24 mouse cellular contexts compared by ENCODE assay signal in genomic region chr5:92634916-92635315, GRCm38 (mm10). TPM values are rescaled to one million over a fixed set of nuclear protein-coding genes. Genes with fewer than 3 reads are reported as not detected.
DNase-seq lines count a peak whose midpoint lies in the region; ATAC-seq and TF ChIP-seq lines count a peak whose summit lies in the region.
"Had no signal": no experiment of that assay in that cellular context is flagged by ENCODE, and none has a peak within 500 bp of the region (broad histone marks: within the 10 kb centered on the region; RNA-seq: fewer than 3 reads in every experiment).

No protein-coding gene starts in this region.

- no peaks in the 10 kb centered on the region for H3K36me3 ChIP-seq in forebrain, postnatal 0 days (ENCODE audit: insufficient read depth)
- no peaks in the 10 kb centered on the region for H3K36me3 ChIP-seq in forebrain, embryonic 12.5 days (replicated peaks)
- no peaks in the 10 kb centered on the region for H3K36me3 ChIP-seq in heart, embryonic 10.5 days
- H3K36me3 ChIP-seq in heart, embryonic 11.5 days (ENCODE audit: control insufficient read depth, insufficient read depth, low read length) = no peaks in the 10 kb centered on the region
- no peaks in the 10 kb centered on the region for H3K36me3 ChIP-seq in hindbrain, postnatal 0 days (ENCODE audit: insufficient read depth, low read length)
- H3K36me3 ChIP-seq in hindbrain, embryonic 10.5 days = no peaks in the 10 kb centered on the region
- no peaks in the 10 kb centered on the region for H3K36me3 ChIP-seq in midbrain, postnatal 0 days (ENCODE audit: insufficient read depth, low read length)
- H3K36me3 ChIP-seq in midbrain, embryonic 14.5 days (ENCODE audit: control insufficient read depth, insufficient read depth, low read length) = no peaks in the 10 kb centered on the region
- H3K36me3 ChIP-seq: G1E had no signal

- no peak overlapping the region for H3K27ac ChIP-seq in forebrain, postnatal 0 days (ENCODE audit: low read depth, low read length)
- no peak overlapping the region for H3K27ac ChIP-seq in forebrain, embryonic 12.5 days
- H3K27ac ChIP-seq in heart, embryonic 10.5 days = no peak overlapping the region
- no peak overlapping the region for H3K27ac ChIP-seq in heart, embryonic 11.5 days (ENCODE audit: low read depth, low read length)
- H3K27ac ChIP-seq in hindbrain, postnatal 0 days = no peak overlapping the region
- H3K27ac ChIP-seq in hindbrain, embryonic 10.5 days = no peak overlapping the region
- no peak overlapping the region for H3K27ac ChIP-seq in midbrain, postnatal 0 days (ENCODE audit: low read depth, low read length)
- H3K27ac ChIP-seq in midbrain, embryonic 14.5 days (replicated peaks; ENCODE audit: low read depth, low read length) = no peak overlapping the region

- DNase-seq in forebrain, postnatal 0 days = peak; percentile 2
- DNase-seq in heart, embryonic 10.5 days (ENCODE audit: low spot score) = peak; percentile 2
- no peak for DNase-seq in hindbrain, postnatal 0 days (ENCODE audit: low spot score)
- DNase-seq in hindbrain, embryonic 10.5 days (ENCODE audit: low spot score) = no peak
- DNase-seq in midbrain, postnatal 0 days (ENCODE audit: low spot score) = peak; percentile 8
- DNase-seq in midbrain, embryonic 14.5 days = no peak
- DNase-seq: adrenal gland, adult 2 months; adrenal gland, adult 8-10 months; adrenal gland, postnatal 10 days; adrenal gland, postnatal 14 days; adrenal gland, postnatal 25 days; adrenal gland, postnatal 36 days; B cell, adult 2 months; cerebellum, adult 11 months; cerebellum, adult 11-12 months had no signal

- no peaks in the 10 kb centered on the region for H3K27me3 ChIP-seq in forebrain, postnatal 0 days (ENCODE audit: insufficient read depth, low read length)
- no peaks in the 10 kb centered on the region for H3K27me3 ChIP-seq in forebrain, embryonic 12.5 days
- H3K27me3 ChIP-seq in heart, embryonic 10.5 days (ENCODE audit: insufficient read depth, poor library complexity, severe bottlenecking) = no peaks in the 10 kb centered on the region
- no peaks in the 10 kb centered on the region for H3K27me3 ChIP-seq in heart, embryonic 11.5 days (ENCODE audit: control insufficient read depth, insufficient read depth, low read length)
- no peaks in the 10 kb centered on the region for H3K27me3 ChIP-seq in hindbrain, postnatal 0 days (ENCODE audit: insufficient read depth, low read length)
- no peaks in the 10 kb centered on the region for H3K27me3 ChIP-seq in hindbrain, embryonic 10.5 days (ENCODE audit: insufficient read depth, poor library complexity, severe bottlenecking)
- H3K27me3 ChIP-seq in midbrain, postnatal 0 days (ENCODE audit: insufficient read depth, low read length) = no peaks in the 10 kb centered on the region
- no peaks in the 10 kb centered on the region for H3K27me3 ChIP-seq in midbrain, embryonic 14.5 days (ENCODE audit: control insufficient read depth, insufficient read depth, low read length)
- H3K27me3 ChIP-seq: CH12.LX had no signal

- no peaks in the 10 kb centered on the region for H3K4me1 ChIP-seq in forebrain, postnatal 0 days (ENCODE audit: insufficient read depth)
- no peaks in the 10 kb centered on the region for H3K4me1 ChIP-seq in forebrain, embryonic 12.5 days
- H3K4me1 ChIP-seq in heart, embryonic 10.5 days = no peaks in the 10 kb centered on the region
- no peaks in the 10 kb centered on the region for H3K4me1 ChIP-seq in heart, embryonic 11.5 days (ENCODE audit: control insufficient read depth, insufficient read depth, low read length)
- H3K4me1 ChIP-seq in hindbrain, postnatal 0 days (ENCODE audit: insufficient read depth, low read length) = no peaks in the 10 kb centered on the region
- no peaks in the 10 kb centered on the region for H3K4me1 ChIP-seq in hindbrain, embryonic 10.5 days (replicated peaks)
- no peaks in the 10 kb centered on the region for H3K4me1 ChIP-seq in midbrain, postnatal 0 days (ENCODE audit: insufficient read depth, low read length)
- no peaks in the 10 kb centered on the region for H3K4me1 ChIP-seq in midbrain, embryonic 14.5 days (ENCODE audit: control insufficient read depth, insufficient read depth, low read length)

- H3K9me3 ChIP-seq in forebrain, postnatal 0 days (ENCODE audit: low read length) = no peaks in the 10 kb centered on the region
- H3K9me3 ChIP-seq in forebrain, embryonic 12.5 days = no peaks in the 10 kb centered on the region
- H3K9me3 ChIP-seq in heart, embryonic 10.5 days = no peaks in the 10 kb centered on the region
- no peaks in the 10 kb centered on the region for H3K9me3 ChIP-seq in heart, embryonic 11.5 days (replicated peaks; ENCODE audit: control insufficient read depth, low read length)
- no peaks in the 10 kb centered on the region for H3K9me3 ChIP-seq in hindbrain, postnatal 0 days (ENCODE audit: low read length)
- H3K9me3 ChIP-seq in hindbrain, embryonic 10.5 days = no peaks in the 10 kb centered on the region
- no peaks in the 10 kb centered on the region for H3K9me3 ChIP-seq in midbrain, postnatal 0 days (ENCODE audit: low read length)
- no peaks in the 10 kb centered on the region for H3K9me3 ChIP-seq in midbrain, embryonic 14.5 days (ENCODE audit: control insufficient read depth, low read length)
- H3K9me3 ChIP-seq: G1E had no signal

- no peak for TF ChIP-seq CTCF in forebrain, postnatal 0 days (IDR thresholded peaks at IDR 0.05; ENCODE audit: low read depth)
- no peak for TF ChIP-seq CTCF in hindbrain, postnatal 0 days (IDR thresholded peaks at IDR 0.05; ENCODE audit: low read depth)
- TF ChIP-seq CTCF in midbrain, postnatal 0 days (IDR thresholded peaks at IDR 0.05) = no peak

- H3K4me2 ChIP-seq in forebrain, postnatal 0 days (ENCODE audit: low read depth) = no peak overlapping the region
- no peak overlapping the region for H3K4me2 ChIP-seq in forebrain, embryonic 12.5 days
- no peak overlapping the region for H3K4me2 ChIP-seq in heart, embryonic 11.5 days
- H3K4me2 ChIP-seq in hindbrain, postnatal 0 days (ENCODE audit: low read depth, low read length) = no peak overlapping the region
- H3K4me2 ChIP-seq in midbrain, postnatal 0 days (ENCODE audit: low read depth, low read length, poor library complexity, severe bottlenecking) = no peak overlapping the region
- H3K4me2 ChIP-seq in midbrain, embryonic 14.5 days (ENCODE audit: low read length) = no peak overlapping the region

- no peak overlapping the region for H3K4me3 ChIP-seq in forebrain, postnatal 0 days (ENCODE audit: low read depth, low read length)
- no peak overlapping the region for H3K4me3 ChIP-seq in forebrain, embryonic 12.5 days (replicated peaks)
- no peak overlapping the region for H3K4me3 ChIP-seq in heart, embryonic 10.5 days
- no peak overlapping the region for H3K4me3 ChIP-seq in heart, embryonic 11.5 days (ENCODE audit: low read depth, low read length)
- no peak overlapping the region for H3K4me3 ChIP-seq in hindbrain, postnatal 0 days (ENCODE audit: low read length)
- H3K4me3 ChIP-seq in hindbrain, embryonic 10.5 days = no peak overlapping the region
- H3K4me3 ChIP-seq in midbrain, postnatal 0 days (ENCODE audit: low read depth, low read length) = no peak overlapping the region
- H3K4me3 ChIP-seq in midbrain, embryonic 14.5 days (replicated peaks; ENCODE audit: low read depth, low read length) = no peak overlapping the region

- no peak overlapping the region for H3K9ac ChIP-seq in forebrain, postnatal 0 days
- H3K9ac ChIP-seq in forebrain, embryonic 12.5 days = no peak overlapping the region
- no peak overlapping the region for H3K9ac ChIP-seq in heart, embryonic 11.5 days (ENCODE audit: low read depth, low read length)
- H3K9ac ChIP-seq in hindbrain, postnatal 0 days (replicated peaks; ENCODE audit: low read length) = no peak overlapping the region
- H3K9ac ChIP-seq in midbrain, postnatal 0 days (replicated peaks; ENCODE audit: low read length, poor library complexity, severe bottlenecking) = no peak overlapping the region
- no peak overlapping the region for H3K9ac ChIP-seq in midbrain, embryonic 14.5 days (replicated peaks; ENCODE audit: low read length)

- WGBS in forebrain, postnatal 0 days = 70% methylated on average over 3 of the region's 3 CpGs
- WGBS in forebrain, embryonic 12.5 days = 79% methylated on average over 3 of the region's 3 CpGs
- WGBS in heart, embryonic 10.5 days = 78% methylated on average over 3 of the region's 3 CpGs
- 72% methylated on average over 3 of the region's 3 CpGs for WGBS in heart, embryonic 11.5 days (ENCODE audit: insufficient replicate concordance)
- WGBS in hindbrain, postnatal 0 days = 77% methylated on average over 3 of the region's 3 CpGs
- 75% methylated on average over 3 of the region's 3 CpGs for WGBS in hindbrain, embryonic 10.5 days
- WGBS in midbrain, postnatal 0 days = 67% methylated on average over 3 of the region's 3 CpGs
- 78% methylated on average over 3 of the region's 3 CpGs for WGBS in midbrain, embryonic 14.5 days

- peak; percentile 69 for ATAC-seq in forebrain, postnatal 0 days
- no peak for ATAC-seq in forebrain, embryonic 12.5 days (ENCODE audit: low FRiP score)
- ATAC-seq in heart, embryonic 11.5 days (replicated peaks; ENCODE audit: insufficient number of reproducible peaks, low FRiP score, low TSS enrichment) = no peak
- ATAC-seq in hindbrain, postnatal 0 days = peak; percentile 49; the same call in 1 of the 2 replicates
- peak; percentile 70; the same call in 1 of the 2 replicates for ATAC-seq in midbrain, postnatal 0 days (ENCODE audit: low FRiP score)
- no peak for ATAC-seq in midbrain, embryonic 14.5 days (ENCODE audit: low FRiP score, low TSS enrichment)
- ATAC-seq: activated CD4-positive, CD25-positive, alpha-beta regulatory T cell, adult 4 months; CD4-positive, CD25-positive, alpha-beta regulatory T cell, adult 4 months; Patski had no signal

RNA-seq across cellular contexts. Expression of gene Stbd1, which starts 32.1 kb away (rescaled TPM):
- total RNA-seq in forebrain, postnatal 0 days (2014; rRNA removed) = 2.0 and 3.5 TPM in 2 replicates
- polyA plus RNA-seq in forebrain, postnatal 0 days (2015; fragmentation: Nextera tagmentation; extraction: Ambion mirVana) = 3.5 and 3.6 TPM in 2 replicates
- 5.0 and 6.2 TPM in 2 replicates for polyA plus RNA-seq in forebrain, embryonic 12.5 days (2016; fragmentation: Nextera tagmentation; extraction: Ambion mirVana)
- 45.2 and 75.6 TPM in 2 replicates for polyA plus RNA-seq in heart, embryonic 10.5 days (2016; fragmentation: Nextera tagmentation; extraction: Ambion mirVana)
- polyA plus RNA-seq in heart, embryonic 11.5 days (2014; fragmentation: Nextera tagmentation; extraction: Ambion mirVana) = 67.9 and 80.2 TPM in 2 replicates
- 1.8 and 5.4 TPM in 2 replicates for total RNA-seq in hindbrain, postnatal 0 days (2014; rRNA removed)
- 5.6 and 6.3 TPM in 2 replicates for polyA plus RNA-seq in hindbrain, postnatal 0 days (2015; fragmentation: Nextera tagmentation; extraction: Ambion mirVana)
- 6.8 and 8.2 TPM in 2 replicates for polyA plus RNA-seq in hindbrain, embryonic 10.5 days (2016; fragmentation: Nextera tagmentation; extraction: Ambion mirVana)
- 2.2 and 2.5 TPM in 2 replicates for total RNA-seq in midbrain, postnatal 0 days (2014; rRNA removed)
- 3.7 and 4.7 TPM in 2 replicates for polyA plus RNA-seq in midbrain, postnatal 0 days (2015; fragmentation: Nextera tagmentation; extraction: Ambion mirVana)
- 4.4 and 5.7 TPM in 2 replicates for polyA plus RNA-seq in midbrain, embryonic 14.5 days (2014; fragmentation: Nextera tagmentation; extraction: Ambion mirVana)
- polyA plus RNA-seq: G1E had no signal

RNA-seq across cellular contexts. Expression of gene Ccdc158, which starts 40.2 kb away (rescaled TPM):
- total RNA-seq in forebrain, postnatal 0 days (2014; rRNA removed) = 0.62 and 1.3 TPM in 2 replicates
- 0.29 and 0.39 TPM in 2 replicates for polyA plus RNA-seq in forebrain, postnatal 0 days (2015; fragmentation: Nextera tagmentation; extraction: Ambion mirVana)
- polyA plus RNA-seq in forebrain, embryonic 12.5 days (2016; fragmentation: Nextera tagmentation; extraction: Ambion mirVana) = 0.56 and 0.72 TPM in 2 replicates
- polyA plus RNA-seq in heart, embryonic 10.5 days (2016; fragmentation: Nextera tagmentation; extraction: Ambion mirVana) = 0.87 and 0.90 TPM in 2 replicates
- polyA plus RNA-seq in heart, embryonic 11.5 days (2014; fragmentation: Nextera tagmentation; extraction: Ambion mirVana) = 1.1 and 1.8 TPM in 2 replicates
- total RNA-seq in hindbrain, postnatal 0 days (2014; rRNA removed) = 0.26 and 0.72 TPM in 2 replicates
- 0.23 and 0.28 TPM in 2 replicates for polyA plus RNA-seq in hindbrain, postnatal 0 days (2015; fragmentation: Nextera tagmentation; extraction: Ambion mirVana)
- 0.85 and 0.90 TPM in 2 replicates for polyA plus RNA-seq in hindbrain, embryonic 10.5 days (2016; fragmentation: Nextera tagmentation; extraction: Ambion mirVana)
- 0.44 and 0.66 TPM in 2 replicates for total RNA-seq in midbrain, postnatal 0 days (2014; rRNA removed)
- polyA plus RNA-seq in midbrain, postnatal 0 days (2015; fragmentation: Nextera tagmentation; extraction: Ambion mirVana) = 0.23 and 0.52 TPM in 2 replicates
- 0.24 and 0.43 TPM in 2 replicates for polyA plus RNA-seq in midbrain, embryonic 14.5 days (2014; fragmentation: Nextera tagmentation; extraction: Ambion mirVana)
- total RNA-seq: CH12.LX, MEL had no signal
- polyA plus RNA-seq: activated CD4-positive, CD25-positive, alpha-beta regulatory T cell, adult 4 months; C2C12; CD4-positive, CD25-positive, alpha-beta regulatory T cell, adult 4 months; G1E had no signal

RNA-seq across cellular contexts. Expression of gene Shroom3, which starts 48.3 kb away (rescaled TPM):
- 2.6 and 5.8 TPM in 2 replicates for total RNA-seq in forebrain, postnatal 0 days (2014; rRNA removed)
- polyA plus RNA-seq in forebrain, postnatal 0 days (2015; fragmentation: Nextera tagmentation; extraction: Ambion mirVana) = 0.24 and 0.91 TPM in 2 replicates
- 6.4 and 6.6 TPM in 2 replicates for polyA plus RNA-seq in forebrain, embryonic 12.5 days (2016; fragmentation: Nextera tagmentation; extraction: Ambion mirVana)
- 11.4 and 11.6 TPM in 2 replicates for polyA plus RNA-seq in heart, embryonic 10.5 days (2016; fragmentation: Nextera tagmentation; extraction: Ambion mirVana)
- 13.4 and 14.9 TPM in 2 replicates for polyA plus RNA-seq in heart, embryonic 11.5 days (2014; fragmentation: Nextera tagmentation; extraction: Ambion mirVana)
- total RNA-seq in hindbrain, postnatal 0 days (2014; rRNA removed) = 9.7 and 18.9 TPM in 2 replicates
- 1.1 and 1.2 TPM in 2 replicates for polyA plus RNA-seq in hindbrain, postnatal 0 days (2015; fragmentation: Nextera tagmentation; extraction: Ambion mirVana)
- 6.5 and 7.4 TPM in 2 replicates for polyA plus RNA-seq in hindbrain, embryonic 10.5 days (2016; fragmentation: Nextera tagmentation; extraction: Ambion mirVana)
- 5.5 and 8.1 TPM in 2 replicates for total RNA-seq in midbrain, postnatal 0 days (2014; rRNA removed)
- polyA plus RNA-seq in midbrain, postnatal 0 days (2015; fragmentation: Nextera tagmentation; extraction: Ambion mirVana) = 0.92 and 1.2 TPM in 2 replicates
- polyA plus RNA-seq in midbrain, embryonic 14.5 days (2014; fragmentation: Nextera tagmentation; extraction: Ambion mirVana) = 1.4 and 1.5 TPM in 2 replicates
- total RNA-seq: MEL had no signal
- polyA plus RNA-seq: activated CD4-positive, CD25-positive, alpha-beta regulatory T cell, adult 4 months; CD4-positive, CD25-positive, alpha-beta regulatory T cell, adult 4 months; G1E had no signal

Comparison
In these comparisons a context has a peak if more than half of its experiments do, and no peak if none do; other contexts are left out.
1. ATAC-seq: peak in forebrain, postnatal 0 days (single experiment), hindbrain, postnatal 0 days (single experiment) and midbrain, postnatal 0 days (single experiment); none in forebrain, embryonic 12.5 days (single experiment), heart, embryonic 11.5 days (single experiment) and midbrain, embryonic 14.5 days (single experiment).
2. DNase-seq: peak in forebrain, postnatal 0 days (single experiment), heart, embryonic 10.5 days (single experiment) and midbrain, postnatal 0 days (single experiment); none in hindbrain, postnatal 0 days (single experiment), hindbrain, embryonic 10.5 days (single experiment) and midbrain, embryonic 14.5 days (single experiment).